Mouse (Mus musculus): ENCODE data around the gene Ppip5k2. TPM values are rescaled to one million over a fixed set of nuclear protein-coding genes. Genes with fewer than 3 reads are reported as not detected.
"Not testable (repeated sequence)": the region's sequence is repeated elsewhere in the genome, so short reads cannot be mapped to it uniquely, and the experiment has no call there.

Gene Ppip5k2
- polyA plus RNA-seq, 1 experiment from 2014 or later, result 64.0 TPM

DNA sequence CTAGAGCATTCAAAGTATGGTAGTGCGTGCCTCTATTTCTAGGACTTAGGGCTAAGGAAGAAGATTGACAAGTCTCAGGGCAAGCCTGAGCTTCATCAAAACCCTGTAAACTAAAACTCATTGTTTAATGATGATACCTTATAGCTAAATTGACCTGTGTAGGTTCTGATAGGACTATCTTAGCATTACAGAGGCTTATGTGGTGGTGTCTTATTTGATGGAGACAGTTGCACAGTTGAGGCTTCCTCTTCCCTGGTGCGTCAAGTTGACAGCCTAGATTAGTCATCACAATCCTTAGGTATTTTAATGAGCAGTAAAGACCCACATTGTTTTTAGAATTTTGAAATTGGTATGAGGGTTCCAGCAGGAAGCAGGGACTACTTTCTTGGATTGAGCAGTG lies 3.8 kb upstream of the Ppip5k2 start:
- 98% methylated on average over 2 of the region's 2 CpGs for WGBS
- Histone ChIP-seq H3K4me2 (no peak overlapping the region), H3K4me3 (no peak overlapping the region), H3K9me3 (no peaks in the 10 kb centered on the region), H3K9ac (no peak overlapping the region), H3K27me3 (no peaks in the 10 kb centered on the region), H3K36me3 (0 out of 2 replicates have a peak, but pooled peaks cover 2% of the 10 kb centered on the region), H3K27ac (no peak overlapping the region), H3K4me1 (replicated peaks) (peaks cover 4% of the 10 kb centered on the region)
- no peak for ATAC-seq (ENCODE audit: low FRiP score)

GRCm38 (mm10) chr1:97773362-97773761 lies 3.2 kb upstream of the Ppip5k2 start:
- no peak overlapping the region for H3K27ac ChIP-seq
- WGBS, result 91% methylated on average over 6 of the region's 6 CpGs
- no peak for ATAC-seq (ENCODE audit: low FRiP score)
- no peak overlapping the region for H3K4me3 ChIP-seq
- no peak overlapping the region for H3K9ac ChIP-seq
- no peaks in the 10 kb centered on the region for H3K27me3 ChIP-seq
- no peak overlapping the region for H3K4me2 ChIP-seq
- no peaks in the 10 kb centered on the region for H3K9me3 ChIP-seq
- H3K4me1 ChIP-seq (replicated peaks), result peaks cover 6% of the 10 kb centered on the region
- 0 out of 2 replicates have a peak, but pooled peaks cover 2% of the 10 kb centered on the region for H3K36me3 ChIP-seq

- no peak for ATAC-seq (ENCODE audit: low FRiP score)
- Histone ChIP-seq H3K36me3 (no peaks in the 10 kb centered on the region), H3K27ac (no peak overlapping the region), H3K4me2 (no peak overlapping the region), H3K4me3 (no peak overlapping the region), H3K9ac (no peak overlapping the region), H3K27me3 (no peaks in the 10 kb centered on the region), H3K9me3 (no peaks in the 10 kb centered on the region), H3K4me1 (replicated peaks) (peaks cover 21% of the 10 kb centered on the region)
- 92% methylated on average over 5 of the region's 5 CpGs for WGBS
Measured at GRCm38 (mm10) chr1:97771727-97772126, 1.5 kb upstream of the Ppip5k2 start.

DNA sequence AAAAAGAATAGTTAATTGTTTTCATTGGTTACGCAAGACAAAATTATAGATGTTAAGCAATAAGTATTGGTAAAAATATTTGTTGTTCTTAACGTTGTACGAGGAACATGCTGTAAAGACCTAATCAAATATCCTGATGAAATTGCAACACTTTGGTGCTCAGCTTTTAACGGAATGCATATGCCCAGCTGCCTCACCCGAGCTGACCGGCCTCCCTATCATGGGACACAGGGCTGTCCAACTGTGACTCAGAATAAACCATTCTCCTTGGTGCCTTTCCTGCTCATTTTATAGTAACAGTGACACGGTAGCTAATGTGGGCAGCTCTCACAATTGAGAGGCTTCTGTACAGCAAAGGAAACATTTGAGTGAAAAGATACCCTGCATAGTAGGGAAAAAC lies 907 bp upstream of the Ppip5k2 start:
- H3K4me2 ChIP-seq, result peak overlapping the region; percentile 62; the same call in 1 of the 2 replicates
- H3K9ac ChIP-seq, result peak overlapping the region; percentile 58; the same call in 1 of the 2 replicates
- H3K27ac ChIP-seq, result no peak overlapping the region
- peak overlapping the region; percentile 93; the same call in 1 of the 2 replicates for H3K4me3 ChIP-seq
- H3K9me3 ChIP-seq, result no peaks in the 10 kb centered on the region
- H3K4me1 ChIP-seq (replicated peaks), result peaks cover 21% of the 10 kb centered on the region
- no peaks in the 10 kb centered on the region for H3K36me3 ChIP-seq
- no peaks in the 10 kb centered on the region for H3K27me3 ChIP-seq
- ATAC-seq (ENCODE audit: low FRiP score), result no peak
- WGBS, result 73% methylated on average over 7 of the region's 7 CpGs

DNA sequence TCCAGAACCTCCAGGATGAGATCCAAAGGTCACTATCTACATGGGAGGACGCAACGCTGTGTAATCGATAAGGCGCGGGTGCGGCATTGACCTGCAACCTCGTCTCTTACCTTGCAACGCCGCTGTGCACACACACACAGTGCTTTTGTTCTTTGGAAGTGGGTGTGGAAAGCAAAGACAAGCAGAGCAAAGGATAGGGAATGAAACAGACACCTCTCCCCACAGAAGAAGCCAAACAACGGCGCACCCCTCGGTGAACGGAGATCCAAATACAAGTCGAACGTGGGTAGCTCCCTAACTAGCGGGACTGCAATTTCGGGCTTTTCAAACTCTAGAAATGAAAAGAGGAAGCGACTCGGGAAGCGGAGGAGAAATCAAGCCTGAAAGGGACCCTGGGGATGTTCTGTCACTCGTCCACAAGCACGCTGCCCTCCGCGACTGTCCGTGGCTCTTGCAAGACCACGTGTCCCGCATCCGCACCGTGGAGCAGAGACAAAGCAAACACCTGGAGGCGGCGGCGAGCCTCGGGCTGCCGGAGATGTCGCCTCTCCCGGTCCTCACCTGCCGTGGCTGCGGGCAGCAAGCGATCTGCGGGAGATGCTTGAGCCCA lies 812 bp downstream of the Ppip5k2 start:
- under 1% methylated on average over 40 of the region's 40 CpGs for WGBS
- peak overlapping the region; percentile 93 for H3K4me3 ChIP-seq
- ATAC-seq (ENCODE audit: low FRiP score), result peak; percentile 83
- H3K4me2 ChIP-seq, result peak overlapping the region; percentile 71
- H3K27me3 ChIP-seq, result no peaks in the 10 kb centered on the region
- H3K27ac ChIP-seq, result peak overlapping the region; percentile 93
- peak overlapping the region; percentile 93 for H3K9ac ChIP-seq
- no peaks in the 10 kb centered on the region for H3K36me3 ChIP-seq
- peaks cover 31% of the 10 kb centered on the region for H3K4me1 ChIP-seq (replicated peaks)
- H3K9me3 ChIP-seq, result no peaks in the 10 kb centered on the region

DNA sequence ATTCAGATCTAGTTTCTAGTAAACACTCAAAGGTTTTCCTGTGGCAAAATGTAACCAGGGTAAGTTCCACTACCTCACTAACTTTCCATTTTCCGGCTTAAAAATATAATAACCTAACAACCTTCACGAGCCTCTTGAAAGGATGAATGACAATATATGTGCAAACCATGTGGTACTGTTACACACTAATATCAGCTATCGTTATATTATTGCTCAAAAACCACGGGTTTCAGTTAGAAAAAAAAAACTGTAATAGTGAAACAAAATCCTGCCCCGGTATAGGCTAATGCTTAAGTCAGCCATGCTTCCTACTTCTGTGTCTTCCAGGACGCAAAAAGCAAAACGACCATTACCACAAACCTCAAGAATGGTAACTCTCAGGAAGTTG lies 1.3 kb downstream of the Ppip5k2 start:
- Histone ChIP-seq H3K9me3 (no peaks in the 10 kb centered on the region), H3K27me3 (no peaks in the 10 kb centered on the region), H3K36me3 (no peaks in the 10 kb centered on the region), H3K9ac (peak overlapping the region; percentile 93), H3K4me3 (peak overlapping the region; percentile 93), H3K4me2 (peak overlapping the region; percentile 71), H3K27ac (peak overlapping the region; percentile 93), H3K4me1 (replicated peaks) (peaks cover 31% of the 10 kb centered on the region)
- 14% methylated on average over 7 of the region's 7 CpGs for WGBS
- no peak for ATAC-seq (ENCODE audit: low FRiP score)

DNA sequence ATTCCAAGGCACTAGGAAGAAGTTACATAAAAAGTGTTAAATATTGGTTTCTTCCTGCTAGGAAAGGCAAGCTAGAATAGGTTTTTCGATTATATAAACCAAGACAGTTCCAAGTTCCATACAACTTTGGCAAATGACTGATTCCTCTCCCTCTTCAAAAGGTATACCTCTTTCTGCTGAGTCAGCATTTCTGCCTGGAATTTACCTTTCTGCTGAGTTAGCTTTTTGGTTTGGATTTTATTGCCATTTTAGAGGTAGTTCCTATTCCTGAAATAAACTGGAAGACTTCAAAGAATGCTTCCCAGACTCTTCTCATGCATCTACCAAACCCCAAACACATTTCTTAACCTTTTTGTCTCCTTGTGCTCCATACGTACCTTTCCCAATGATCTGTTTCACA lies 2.1 kb downstream of the Ppip5k2 start:
- peak overlapping the region; percentile 58; the same call in 1 of the 2 replicates for H3K9ac ChIP-seq
- H3K27me3 ChIP-seq, result no peaks in the 10 kb centered on the region
- H3K36me3 ChIP-seq, result no peaks in the 10 kb centered on the region
- WGBS, result 78% methylated on average over 2 of the region's 2 CpGs
- no peak overlapping the region for H3K27ac ChIP-seq
- ATAC-seq (ENCODE audit: low FRiP score), result no peak
- no peaks in the 10 kb centered on the region for H3K9me3 ChIP-seq
- H3K4me2 ChIP-seq, result peak overlapping the region; percentile 71
- peaks cover 31% of the 10 kb centered on the region for H3K4me1 ChIP-seq (replicated peaks)
- H3K4me3 ChIP-seq, result peak overlapping the region; percentile 93

GRCm38 (mm10) chr1:97765712-97766111 lies 4.5 kb downstream of the Ppip5k2 start:
- H3K4me2 ChIP-seq; H3K9ac ChIP-seq; H3K4me3 ChIP-seq; ATAC-seq (ENCODE audit: low FRiP score); H3K9me3 ChIP-seq; H3K27ac ChIP-seq; H3K27me3 ChIP-seq; H3K36me3 ChIP-seq: not testable (repeated sequence)
- H3K4me1 ChIP-seq (replicated peaks), result peaks cover 32% of the 10 kb centered on the region
- WGBS, result 81% methylated on average over 4 of the region's 4 CpGs

DNA sequence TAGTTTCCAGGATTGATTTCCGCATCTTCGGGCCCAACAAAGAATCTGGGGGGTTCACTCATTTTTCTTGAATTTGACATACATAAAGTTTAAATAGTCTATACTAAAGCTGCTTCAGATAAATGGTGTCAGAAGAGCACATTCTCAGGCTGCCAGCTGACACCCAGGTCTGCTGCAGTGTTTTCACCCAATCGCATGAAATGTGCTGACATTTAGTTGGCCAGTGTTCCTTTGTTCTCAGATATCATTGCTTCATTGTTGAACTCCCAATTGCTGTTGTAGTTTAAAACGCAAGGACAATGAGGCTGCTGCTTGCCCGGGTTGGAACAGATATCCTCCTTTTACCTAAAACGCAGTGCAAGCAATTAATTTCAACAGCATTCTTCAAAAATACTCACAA lies 8.7 kb downstream of the Ppip5k2 start:
- Histone ChIP-seq H3K4me3 (no peak overlapping the region), H3K4me1 (replicated peaks) (peaks cover 20% of the 10 kb centered on the region), H3K9ac (no peak overlapping the region), H3K27me3 (no peaks in the 10 kb centered on the region), H3K36me3 (peaks cover 8% of the 10 kb centered on the region; the same call in 1 of the 2 replicates), H3K4me2 (no peak overlapping the region), H3K9me3 (no peaks in the 10 kb centered on the region), H3K27ac (no peak overlapping the region)
- 63% methylated on average over 6 of the region's 6 CpGs for WGBS
- ATAC-seq (ENCODE audit: low FRiP score), result no peak

GRCm38 (mm10) chr1:97760598-97760997 lies 9.6 kb downstream of the Ppip5k2 start:
- H3K9me3 ChIP-seq, result no peaks in the 10 kb centered on the region
- peaks cover 16% of the 10 kb centered on the region for H3K4me1 ChIP-seq (replicated peaks)
- no peak overlapping the region for H3K9ac ChIP-seq
- no peak for ATAC-seq (ENCODE audit: low FRiP score)
- no peak overlapping the region for H3K27ac ChIP-seq
- WGBS, result 64% methylated on average over 7 of the region's 7 CpGs
- H3K36me3 ChIP-seq, result peaks cover 12% of the 10 kb centered on the region; the same call in 1 of the 2 replicates
- H3K4me3 ChIP-seq, result no peak overlapping the region
- H3K27me3 ChIP-seq, result no peaks in the 10 kb centered on the region
- no peak overlapping the region for H3K4me2 ChIP-seq

DNA sequence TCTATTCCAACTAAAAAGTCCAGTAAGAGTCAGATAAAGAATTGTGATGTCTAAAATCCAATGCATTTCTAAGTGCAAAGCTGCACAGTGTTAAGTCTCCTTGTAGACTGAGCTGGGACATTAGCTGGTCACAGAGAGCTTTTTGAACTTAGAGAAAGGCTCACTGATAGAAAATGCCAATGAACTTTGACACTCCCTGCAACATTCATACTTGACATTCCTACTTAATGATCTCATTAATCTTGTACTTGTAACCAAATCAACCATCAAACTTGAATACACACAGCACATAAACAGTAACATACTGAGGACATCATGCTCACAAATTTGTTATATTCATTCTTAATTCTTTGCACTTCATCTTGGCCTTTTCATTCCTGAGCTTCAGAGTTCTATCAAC lies 10.4 kb downstream of the Ppip5k2 start:
- Histone ChIP-seq H3K27me3 (no peaks in the 10 kb centered on the region), H3K9me3 (no peaks in the 10 kb centered on the region), H3K4me3 (no peak overlapping the region), H3K36me3 (peaks cover 19% of the 10 kb centered on the region), H3K27ac (no peak overlapping the region), H3K4me1 (replicated peaks) (0 out of 2 replicates have a peak, but pooled peaks cover 9% of the 10 kb centered on the region), H3K4me2 (no peak overlapping the region), H3K9ac (no peak overlapping the region)
- ATAC-seq (ENCODE audit: low FRiP score), result no peak

GRCm38 (mm10) chr1:97754392-97754791 lies 15.8 kb downstream of the Ppip5k2 start:
- H3K4me2 ChIP-seq, result no peak overlapping the region
- H3K27me3 ChIP-seq, result no peaks in the 10 kb centered on the region
- H3K4me1 ChIP-seq (replicated peaks), result no peaks in the 10 kb centered on the region
- H3K4me3 ChIP-seq, result no peak overlapping the region
- H3K36me3 ChIP-seq, result peaks cover 47% of the 10 kb centered on the region
- H3K9ac ChIP-seq, result no peak overlapping the region
- 84% methylated on average over 4 of the region's 4 CpGs for WGBS
- no peak overlapping the region for H3K27ac ChIP-seq
- no peaks in the 10 kb centered on the region for H3K9me3 ChIP-seq
- ATAC-seq (ENCODE audit: low FRiP score), result no peak

DNA sequence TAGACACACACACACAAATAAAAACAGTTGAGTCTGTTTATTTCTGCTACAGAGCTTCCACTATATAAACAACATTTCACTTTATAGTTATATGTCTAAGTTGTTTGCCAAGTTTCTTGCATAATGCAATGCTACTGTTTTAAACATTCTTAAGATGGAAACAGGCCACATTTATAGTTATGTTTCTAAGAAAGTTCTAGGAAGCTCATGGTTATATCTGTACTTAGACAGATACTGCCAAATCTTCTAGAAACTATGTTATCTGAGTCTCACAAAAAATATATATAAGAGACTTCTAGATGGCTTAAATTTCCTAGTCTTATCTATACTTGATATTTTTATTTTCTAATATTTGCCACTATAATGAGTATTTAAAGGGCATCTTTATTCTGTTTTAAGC lies 17.0 kb downstream of the Ppip5k2 start:
- Histone ChIP-seq H3K27me3 (no peaks in the 10 kb centered on the region), H3K27ac (no peak overlapping the region), H3K36me3 (peaks cover 49% of the 10 kb centered on the region), H3K4me2 (no peak overlapping the region), H3K9me3 (no peaks in the 10 kb centered on the region), H3K4me3 (no peak overlapping the region), H3K9ac (no peak overlapping the region), H3K4me1 (replicated peaks) (no peaks in the 10 kb centered on the region)
- ATAC-seq (ENCODE audit: low FRiP score), result no peak
